Mouse (Mus musculus) erythroid progenitor cell, adult 5-6 weeks (primary cell): ENCODE results near the gene Brca2. TPM values are rescaled to one million over a fixed set of nuclear protein-coding genes. Genes with fewer than 3 reads are reported as not detected.
"Not testable (repeated sequence)": the region's sequence is repeated elsewhere in the genome, so short reads cannot be mapped to it uniquely, and the experiment has no call there.

Experiments used
- ATAC-seq: replicated peaks from 2 replicates; pipeline ENCODE4 v1.8.0; 2016; ENCODE audit warnings: moderate number of reproducible peaks, mild to moderate bottlenecking, moderate TSS enrichment, inconsistent platforms; ENCODE audit not compliant: poor library complexity, low FRiP score, severe bottlenecking
- total RNA-seq, 2 experiments: library from RNA; stranded (forward) in 1 of 2; stranded (reverse) in 1 of 2; fragments of 150-400 nt in 1 of 2; fragments of 186-747, 209-891 nt in 1 of 2; gene quantifications; 2 replicates each; pipeline versions ENCODE4 v1.2.3 to v1.2.4; 2015 to 2017; ENCODE audit warnings: low replicate concordance in 2 of 2

Brca2 gene
- total RNA-seq (2015; ENCODE audit: low replicate concordance): 141 and 238 TPM in 2 replicates
- total RNA-seq (2017; ENCODE audit: low replicate concordance): 172 and 270 TPM in 2 replicates

DNA sequence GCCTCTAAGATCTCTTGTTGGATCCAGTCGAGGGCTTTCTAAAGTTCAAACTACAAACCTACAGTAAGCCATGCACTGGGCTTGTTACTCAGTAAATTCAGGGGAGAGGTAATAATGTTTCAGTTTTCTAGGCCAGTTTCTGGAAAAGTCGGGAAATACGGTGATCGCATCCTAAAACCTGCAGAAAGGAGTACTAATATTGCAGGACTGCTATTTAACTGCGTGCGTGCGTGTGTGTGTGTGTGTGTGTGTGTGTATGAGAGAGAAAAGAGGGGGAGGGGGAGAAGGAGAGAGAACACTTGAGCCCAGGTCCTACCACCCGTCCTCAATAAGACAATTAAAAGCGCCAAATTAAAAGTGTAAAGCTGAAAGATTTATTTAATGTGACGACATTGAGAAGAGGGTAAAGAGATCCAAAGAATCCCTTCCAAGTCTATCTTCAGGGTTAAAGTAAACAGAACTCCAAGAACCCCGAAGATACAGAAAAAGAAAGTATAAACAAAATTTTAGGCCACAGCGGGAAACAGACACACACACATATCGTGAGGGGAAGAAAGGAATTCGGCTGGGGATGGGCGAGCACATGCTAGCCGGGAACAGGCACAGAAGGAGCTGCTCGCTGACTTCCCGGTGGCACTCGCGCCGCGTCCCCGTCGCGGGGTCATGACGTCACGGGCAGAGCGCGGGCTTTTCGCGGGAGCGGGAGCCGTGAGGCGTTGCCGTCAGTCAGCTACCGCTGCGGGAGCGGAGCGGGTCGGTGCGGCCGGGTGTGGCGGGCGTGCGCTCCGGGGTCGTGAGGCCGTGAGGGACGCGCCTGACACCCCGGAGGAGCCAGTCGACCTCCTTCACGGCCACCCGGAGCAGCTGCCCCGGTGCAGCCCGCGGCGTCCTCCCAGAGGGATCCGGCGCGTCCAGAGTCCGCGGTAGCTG lies at the start of gene Brca2:
Brca2 (plus strand) TSS at position 694 of the 930 bp plus-strand sequence.
- ATAC-seq: peak; percentile 99

DNA sequence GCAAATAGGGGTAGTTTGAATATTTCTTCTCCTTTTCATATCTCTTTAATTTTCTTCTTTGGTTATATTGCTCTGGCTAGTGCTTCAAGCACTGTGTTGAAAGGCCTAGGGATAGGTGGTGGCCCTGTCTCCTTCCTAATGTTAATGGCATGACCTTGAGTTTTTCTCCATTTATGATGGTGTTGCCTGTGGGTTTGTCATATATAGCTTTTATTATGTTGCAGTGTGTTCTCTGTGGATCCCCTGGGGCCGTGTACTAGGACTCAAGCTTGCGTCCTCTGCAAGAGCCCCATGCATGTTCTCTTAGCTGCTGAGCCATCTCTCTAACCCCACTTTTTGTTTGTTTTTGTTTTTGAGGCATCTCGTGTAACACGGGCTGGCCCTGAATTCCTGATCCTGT lies 45.1 kb upstream of the Brca2 start:
- no peak for ATAC-seq

DNA sequence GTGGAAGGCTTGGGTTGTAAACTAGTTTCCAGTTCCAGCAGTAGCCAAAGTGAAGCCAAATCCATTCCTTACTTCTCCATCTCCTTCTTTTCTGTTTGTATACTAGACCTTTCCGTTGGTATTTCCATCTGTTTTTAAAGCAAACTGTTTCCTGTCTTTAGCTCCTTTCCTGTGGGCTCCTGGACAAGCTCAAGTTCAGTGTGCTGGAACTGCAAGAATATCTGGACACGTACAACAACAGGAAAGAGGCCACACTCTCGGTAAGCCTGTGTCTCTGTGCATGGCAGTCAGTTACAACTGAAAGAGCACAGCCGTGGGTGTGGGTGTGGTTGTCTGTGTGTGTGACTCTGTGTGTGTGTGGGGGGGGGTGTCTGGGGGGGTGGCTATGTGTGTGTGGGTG lies 43.8 kb upstream of the Brca2 start:
- no peak for ATAC-seq

DNA sequence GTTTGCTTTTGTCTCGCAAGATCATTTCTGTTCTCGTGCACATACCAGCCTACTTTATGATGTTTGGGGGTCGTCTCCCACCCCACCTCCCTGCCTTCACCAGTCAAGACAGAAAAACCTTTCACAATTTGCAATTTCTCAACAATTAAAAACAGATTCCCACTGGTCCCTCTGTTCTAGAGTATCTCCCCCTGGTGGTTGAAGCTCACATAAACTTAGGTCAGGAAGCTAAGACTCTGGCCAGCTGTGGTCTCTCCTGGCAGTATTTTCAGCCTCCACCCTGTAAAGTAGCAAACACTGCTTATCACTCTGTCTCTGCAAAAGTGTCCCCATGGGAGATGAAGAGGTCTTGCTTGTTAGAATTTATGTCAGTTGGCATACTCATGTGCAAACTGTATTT lies 37.2 kb upstream of the Brca2 start:
- ATAC-seq: 0 out of 2 replicates have a peak, but pooled peaks have one; percentile 52

DNA sequence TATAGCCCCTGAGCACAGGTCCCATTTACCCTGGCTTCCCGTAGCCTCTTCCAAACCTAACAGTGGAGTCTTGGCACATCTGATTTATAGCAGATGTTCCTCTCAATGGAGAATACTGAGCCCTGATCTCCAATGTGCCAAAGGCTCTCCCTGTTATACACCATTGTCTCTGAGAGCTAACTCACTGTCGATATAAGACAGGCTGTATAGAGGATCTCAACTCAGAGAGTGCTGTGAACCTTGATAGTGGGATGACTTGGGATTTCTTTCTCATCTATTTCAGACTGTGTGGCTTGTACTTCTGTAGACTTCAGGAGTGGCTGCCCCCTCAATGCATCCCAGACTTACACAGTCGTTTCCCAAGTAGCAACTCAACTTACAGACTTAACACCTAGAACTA lies 32.1 kb upstream of the Brca2 start:
- ATAC-seq: no peak

DNA sequence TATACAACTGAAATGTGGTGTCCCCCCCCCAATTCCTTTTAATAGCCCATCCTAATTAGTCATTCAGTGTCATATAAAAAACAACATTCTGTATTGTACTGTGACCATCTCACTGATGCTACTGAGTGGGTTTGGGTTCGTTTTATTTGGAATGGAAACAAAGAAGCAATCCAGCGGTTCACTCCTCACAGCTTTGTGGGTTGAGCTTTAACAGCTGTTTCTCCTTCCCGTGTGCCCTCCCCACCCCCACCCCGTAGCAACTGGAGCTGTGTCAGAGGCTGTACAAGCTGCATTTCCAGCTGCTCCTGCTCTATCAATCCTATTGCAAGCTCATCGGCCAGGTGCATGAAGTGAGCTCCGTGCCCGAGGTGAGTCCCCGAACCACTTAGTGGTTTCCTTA lies 31.6 kb upstream of the Brca2 start:
- ATAC-seq: no peak

DNA sequence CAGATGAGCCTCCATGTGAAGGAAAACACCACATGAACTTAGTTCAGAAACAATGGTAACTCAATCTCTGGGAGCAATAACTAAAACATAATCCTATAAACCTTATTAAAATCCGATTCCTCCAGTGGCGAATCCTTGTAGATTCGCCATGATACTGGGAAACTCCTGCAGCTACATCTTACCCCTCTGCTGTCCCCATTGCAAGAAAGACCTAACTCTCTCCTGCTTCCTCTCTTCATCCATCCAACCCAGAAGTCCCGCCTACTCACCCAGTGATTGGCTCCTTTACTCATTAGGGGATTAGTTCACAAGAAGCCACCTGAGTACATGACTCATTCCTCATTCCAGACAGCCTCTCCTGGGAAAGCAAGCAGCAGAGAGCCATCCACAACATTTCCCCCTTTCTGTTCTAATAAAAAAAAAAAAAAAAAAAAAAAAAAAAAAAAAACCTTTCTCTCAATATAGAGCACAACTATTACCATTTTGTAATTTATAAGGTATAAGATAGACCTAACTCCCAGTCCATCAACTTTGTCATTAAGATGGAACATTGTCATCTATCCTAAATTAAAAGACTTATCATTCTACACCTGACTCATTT lies 30.8 kb upstream of the Brca2 start:
- not testable (repeated sequence) for ATAC-seq

DNA sequence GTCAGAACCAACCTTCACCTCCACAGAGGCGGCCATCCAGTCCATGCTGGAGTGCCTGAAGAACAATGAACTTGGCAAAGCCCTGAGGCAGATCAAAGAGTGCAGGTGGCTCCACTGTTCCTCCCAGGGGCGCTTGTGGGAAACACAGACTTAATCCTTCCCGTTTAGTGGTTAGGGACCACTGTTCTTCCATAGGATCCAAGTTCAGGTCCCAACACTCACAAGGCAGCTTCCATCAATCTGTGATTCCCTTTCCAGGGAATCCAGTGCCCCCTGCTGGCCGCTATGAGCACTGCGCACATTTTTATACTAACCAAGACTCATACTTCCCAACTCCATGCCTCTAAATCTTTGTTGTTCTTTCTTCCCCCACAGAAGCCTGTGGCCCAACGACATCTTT lies 26.6 kb upstream of the Brca2 start:
- peak; percentile 81; the same call in 1 of the 2 replicates for ATAC-seq

DNA sequence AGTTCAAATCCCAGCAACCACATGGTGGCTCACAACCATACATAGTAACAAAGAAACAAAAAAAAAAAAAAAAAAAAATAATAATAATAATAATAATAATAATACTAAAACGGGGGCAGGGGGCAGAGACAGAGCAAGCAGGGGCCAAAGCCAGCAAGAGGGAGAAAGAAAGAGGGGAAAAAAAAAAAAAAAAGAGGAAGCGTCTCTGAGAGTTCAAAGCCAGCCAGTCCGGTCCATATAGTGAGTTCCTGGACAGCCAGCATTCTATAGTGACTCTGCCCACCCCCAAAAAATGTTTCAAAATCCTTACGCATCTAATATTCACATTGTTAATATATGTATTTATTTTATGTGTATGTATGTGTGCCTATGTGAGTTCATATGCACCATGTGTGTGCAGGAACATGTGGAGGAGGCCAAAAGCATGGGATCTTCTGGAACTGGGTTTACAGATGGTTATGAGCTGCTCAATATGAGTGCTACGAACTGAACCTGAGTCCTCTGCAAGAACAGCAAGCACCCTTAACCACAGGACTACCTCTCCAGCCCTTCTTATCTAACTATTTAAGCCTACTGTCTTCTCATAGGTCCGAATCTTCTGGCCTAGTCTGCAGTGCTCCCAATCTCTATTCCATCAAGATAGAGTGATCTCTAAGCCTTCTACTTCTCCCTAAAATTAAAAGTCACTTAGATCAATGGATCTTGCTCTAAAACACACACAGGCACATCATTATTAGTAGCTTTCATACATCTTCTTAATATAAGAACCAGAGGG lies 11.8 kb upstream of the Brca2 start:
- ATAC-seq: no peak

DNA sequence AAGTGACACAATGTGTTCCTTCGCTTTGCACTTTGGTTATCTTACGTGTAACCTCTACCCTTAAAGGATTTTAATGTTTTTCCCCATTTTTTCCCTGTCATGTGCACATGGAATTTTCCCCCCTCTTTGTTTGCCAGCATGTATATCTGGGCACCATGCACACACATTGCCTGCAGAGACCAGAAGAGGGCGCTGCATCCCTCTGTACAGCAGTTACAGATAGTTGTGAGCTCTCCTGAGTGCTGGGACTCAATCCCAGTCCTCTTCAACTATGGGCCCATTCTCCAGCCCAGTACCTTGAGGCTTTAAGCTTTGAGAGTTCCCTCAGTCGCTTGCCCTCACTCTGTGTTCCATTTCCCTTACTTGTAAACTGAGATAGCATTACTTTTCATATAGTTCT lies 9.2 kb upstream of the Brca2 start:
- ATAC-seq: no peak

DNA sequence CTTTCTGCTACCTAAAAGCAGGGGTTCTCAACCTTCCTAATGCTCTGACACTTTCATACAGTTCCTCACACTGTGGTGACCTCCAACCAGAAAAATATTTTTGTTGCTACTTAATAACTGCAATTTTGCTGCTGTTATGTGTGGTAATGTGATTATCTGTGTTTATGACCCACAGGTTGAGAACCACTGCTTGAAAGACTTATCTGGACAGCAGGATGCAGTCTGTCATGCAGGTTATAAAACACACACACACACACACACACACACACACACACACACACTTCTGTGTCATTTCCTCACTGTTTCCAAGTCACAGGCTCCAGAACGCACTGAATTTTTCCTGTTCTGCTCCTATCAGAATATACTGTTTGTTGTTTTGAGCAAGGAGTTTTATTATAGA lies 8.4 kb upstream of the Brca2 start:
- no peak for ATAC-seq

DNA sequence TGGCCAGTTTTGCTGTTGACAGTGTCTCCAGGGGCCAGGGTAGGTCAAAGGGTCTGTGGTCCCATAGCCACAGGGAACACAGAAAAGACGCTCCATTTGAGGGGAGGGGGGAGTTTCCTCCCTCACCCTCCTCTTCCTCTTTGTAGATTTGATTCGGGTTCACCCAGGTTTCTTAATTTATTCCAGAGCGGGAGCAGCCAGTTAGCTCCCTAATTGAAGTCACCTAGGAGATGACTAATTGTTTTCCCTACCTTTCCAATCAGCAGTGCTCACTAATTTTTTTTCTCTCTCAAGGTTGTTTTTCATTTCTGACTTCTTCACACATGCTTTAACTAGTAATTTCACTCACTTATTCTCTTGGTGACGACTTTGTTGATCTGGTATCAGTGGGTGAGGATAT lies 4.4 kb upstream of the Brca2 start, which contains the start of gene Zar1l:
Zar1l (minus strand) TSS at position 101 of the 400 bp plus-strand sequence.
- ATAC-seq: no peak

DNA sequence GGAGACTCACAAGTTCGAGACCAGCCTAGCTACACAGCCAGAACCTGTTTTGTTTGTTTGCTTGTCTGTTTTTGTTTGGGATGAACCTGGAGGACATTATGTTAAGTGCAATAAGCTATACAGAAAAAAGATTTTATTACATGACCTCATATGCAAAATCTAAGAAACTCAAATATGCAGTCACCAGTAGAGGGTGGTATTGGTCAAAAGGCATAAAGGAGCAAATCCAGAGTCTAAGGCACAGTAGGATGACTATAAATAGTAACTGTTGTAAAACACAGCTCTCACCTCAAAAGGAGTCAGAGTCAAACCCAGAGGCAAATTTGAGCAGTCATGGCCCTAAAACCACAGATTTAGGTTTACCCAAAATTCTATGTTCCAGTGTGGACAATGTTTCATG lies 2.9 kb upstream of the Brca2 start:
- ATAC-seq: no peak

DNA sequence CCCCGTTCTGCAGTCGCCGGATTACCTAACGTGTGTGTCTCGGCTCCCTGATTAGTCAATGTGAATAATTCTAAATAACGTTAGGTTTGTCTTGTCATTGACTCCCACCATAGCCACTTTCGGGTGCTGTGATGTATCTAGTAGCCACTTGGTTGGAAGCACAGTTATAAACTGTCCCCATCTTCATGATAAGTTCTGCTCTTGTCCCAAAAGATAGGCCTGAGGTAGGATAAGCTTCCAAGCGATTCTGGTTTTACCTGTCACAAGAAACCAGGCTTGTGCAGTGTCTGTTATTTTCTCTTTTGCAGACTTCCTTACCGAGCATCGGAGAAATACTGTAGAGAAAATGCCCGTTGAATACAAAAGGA lies 421 bp downstream of the Brca2 start:
- ATAC-seq: peak; percentile 27; the same call in 1 of the 2 replicates

DNA sequence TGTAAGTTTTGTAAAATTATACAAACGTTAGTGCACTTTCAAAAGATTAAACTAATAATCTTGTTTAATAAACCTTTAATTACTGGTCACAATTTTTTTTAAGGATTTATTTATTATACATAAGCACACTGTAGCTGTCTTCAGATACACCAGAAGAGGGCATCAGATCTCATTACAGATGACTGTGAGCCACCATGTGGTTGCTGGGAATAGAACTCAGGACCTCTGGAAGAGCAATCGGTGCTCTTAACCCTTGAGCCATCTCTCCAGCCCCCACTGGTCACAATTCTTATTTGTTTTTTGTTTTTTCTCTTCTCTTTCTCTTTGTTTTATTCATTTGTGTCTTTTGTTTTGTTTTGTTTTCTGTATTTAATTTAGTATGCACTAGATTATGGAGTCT lies 2.8 kb downstream of the Brca2 start:
- ATAC-seq: no peak

DNA sequence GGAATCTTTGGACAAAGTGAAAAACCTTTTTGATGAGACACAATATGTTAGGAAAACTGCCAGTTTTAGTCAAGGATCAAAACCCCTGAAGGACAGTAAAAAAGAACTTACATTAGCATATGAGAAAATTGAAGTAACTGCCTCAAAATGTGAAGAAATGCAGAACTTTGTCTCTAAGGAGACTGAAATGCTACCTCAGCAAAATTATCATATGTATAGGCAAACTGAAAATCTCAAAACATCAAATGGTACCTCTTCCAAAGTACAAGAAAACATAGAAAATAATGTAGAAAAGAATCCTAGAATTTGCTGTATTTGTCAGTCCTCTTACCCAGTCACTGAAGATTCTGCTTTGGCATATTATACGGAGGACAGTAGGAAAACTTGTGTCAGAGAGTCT lies 18.9 kb downstream of the Brca2 start:
- no peak for ATAC-seq

DNA sequence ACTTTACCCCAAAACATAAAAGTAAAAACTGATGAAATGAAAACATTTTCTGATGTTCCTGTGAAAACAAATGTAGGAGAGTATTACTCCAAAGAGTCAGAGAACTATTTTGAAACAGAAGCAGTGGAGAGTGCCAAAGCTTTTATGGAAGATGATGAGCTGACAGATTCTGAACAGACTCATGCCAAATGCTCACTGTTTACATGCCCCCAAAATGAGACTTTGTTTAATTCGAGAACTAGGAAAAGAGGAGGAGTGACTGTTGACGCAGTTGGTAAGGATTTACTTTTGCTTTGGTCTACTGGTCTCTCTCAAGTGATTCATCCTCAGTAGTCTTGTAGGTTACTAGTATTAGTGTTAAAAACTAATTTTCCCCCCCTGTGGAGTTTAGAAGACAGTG lies 20.8 kb downstream of the Brca2 start:
- no peak for ATAC-seq

DNA sequence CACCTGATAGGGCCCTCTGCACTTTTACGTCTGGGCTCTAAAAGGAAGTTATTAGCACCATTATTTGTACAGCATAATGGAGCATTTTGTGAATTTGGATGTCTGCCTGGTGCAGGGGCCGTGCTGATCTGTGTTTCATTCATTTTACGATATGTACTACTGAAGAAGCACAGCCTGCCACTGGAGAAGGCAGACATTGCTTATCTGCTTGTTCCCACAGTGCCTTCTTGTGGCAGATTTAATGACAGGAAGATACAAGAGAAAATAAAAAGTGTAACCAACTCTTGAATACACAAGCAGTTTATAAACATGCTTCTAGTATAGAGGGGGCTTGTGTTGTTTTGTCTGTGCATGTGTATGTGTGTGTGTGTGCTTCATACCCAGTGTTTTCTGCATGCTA lies 29.2 kb downstream of the Brca2 start:
- no peak for ATAC-seq

DNA sequence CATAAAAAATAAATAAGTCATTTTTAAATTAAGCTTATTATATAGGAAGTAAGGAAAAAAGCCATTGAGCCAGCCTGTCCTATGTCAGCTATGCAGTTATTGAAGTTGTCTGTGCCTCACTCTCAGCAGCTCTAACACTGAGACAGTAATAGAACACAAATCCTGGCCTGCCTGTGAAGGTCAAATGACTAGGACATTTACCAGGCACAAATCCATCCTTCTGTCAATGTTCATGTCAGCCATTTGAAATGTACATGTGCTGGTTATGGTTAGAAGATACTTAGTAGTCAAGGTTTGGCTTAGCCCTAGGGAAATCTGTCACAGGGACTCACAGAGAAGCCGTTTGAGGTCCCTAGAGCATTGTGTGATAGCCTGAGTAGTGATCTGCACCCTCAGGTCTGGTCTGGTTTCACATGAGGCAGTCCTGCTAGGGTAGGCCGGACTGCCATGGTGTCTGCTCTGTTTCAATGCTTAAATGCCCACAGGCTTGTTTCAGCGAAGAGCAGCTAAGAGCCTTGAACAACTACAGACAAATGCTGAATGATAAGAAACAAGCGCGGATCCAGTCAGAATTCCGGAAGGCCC lies 37.2 kb downstream of the Brca2 start:
- no peak for ATAC-seq

DNA sequence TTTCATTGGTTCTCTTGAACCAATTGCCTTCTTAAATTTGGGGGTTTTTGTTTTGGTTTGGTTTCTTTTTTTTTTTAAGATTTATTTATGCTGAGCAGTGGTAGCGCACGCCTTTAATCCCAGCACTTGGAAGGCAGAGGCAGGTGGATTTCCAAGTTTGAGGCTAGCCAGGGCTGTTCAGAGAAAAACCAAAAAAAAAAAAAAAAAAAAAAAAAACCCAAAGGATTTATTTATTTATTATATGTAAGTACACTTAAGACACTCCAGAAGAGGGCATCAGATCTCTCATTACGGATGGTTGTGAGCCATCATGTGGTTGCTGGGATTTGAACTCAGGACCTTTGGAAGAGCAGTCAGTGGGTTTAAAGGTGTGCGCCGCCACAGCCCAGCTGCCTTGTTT lies 38.4 kb downstream of the Brca2 start:
- ATAC-seq: no peak
